Mouse (Mus musculus) layer of hippocampus, adult 11-12 months (tissue): ENCODE measurements around the gene Il23a.
"Not testable (repeated sequence)": the region's sequence is repeated elsewhere in the genome, so short reads cannot be mapped to it uniquely, and the experiment has no call there.

ENCODE experiments used
- DNase-seq: peaks from one replicate; pipeline ENCODE4 v3.0.0; 2022; ENCODE audit warnings: low spot score

The Il23a gene

DNA sequence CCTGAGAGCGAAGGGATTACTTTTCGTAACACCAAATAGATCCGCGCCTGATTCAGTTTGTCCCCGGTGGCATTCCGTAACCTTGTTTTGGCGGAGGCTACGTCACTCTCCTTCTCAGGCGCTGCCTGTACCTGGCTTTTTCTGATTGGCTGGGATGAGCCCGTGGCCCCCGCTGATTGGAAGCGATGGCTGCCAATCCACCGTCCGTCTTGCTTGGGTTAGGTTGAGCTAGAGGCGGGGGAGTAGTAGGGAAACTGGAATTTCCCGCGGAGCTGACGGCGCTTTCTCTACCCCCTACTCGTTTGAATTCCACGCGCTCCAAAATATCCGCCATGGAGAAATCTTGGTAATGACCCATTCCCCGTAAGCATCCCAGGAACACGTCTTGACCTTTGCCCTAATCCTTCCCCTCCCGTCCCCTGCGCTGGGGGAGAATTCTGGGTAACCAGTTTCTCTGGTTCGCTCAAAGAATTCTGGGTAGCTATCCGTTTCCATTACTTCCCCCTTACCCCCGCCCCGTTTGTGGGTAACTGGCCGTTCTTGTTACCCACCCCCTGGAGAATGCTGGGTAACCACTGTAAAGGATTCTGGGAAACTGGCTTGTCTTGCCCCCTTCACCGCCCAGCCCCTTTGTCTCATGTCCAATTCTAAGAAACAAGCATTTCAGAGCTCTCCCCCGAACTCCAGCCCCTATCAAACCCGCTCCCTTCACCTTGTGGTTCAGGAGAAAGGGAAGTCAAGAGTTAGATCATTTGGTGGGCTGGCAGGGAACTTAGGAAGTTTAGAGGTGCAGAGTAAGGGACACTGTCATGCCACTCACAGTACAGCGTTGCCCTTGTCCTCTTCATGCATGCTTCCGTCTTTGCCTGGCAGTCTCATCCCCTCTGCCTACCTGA lies 4.8 kb upstream of the Il23a start, which contains the start of gene Pan2:
Pan2 (plus strand) TSS at position 210 of the 896 bp plus-strand sequence.
- peak; percentile 99 for DNase-seq

DNA sequence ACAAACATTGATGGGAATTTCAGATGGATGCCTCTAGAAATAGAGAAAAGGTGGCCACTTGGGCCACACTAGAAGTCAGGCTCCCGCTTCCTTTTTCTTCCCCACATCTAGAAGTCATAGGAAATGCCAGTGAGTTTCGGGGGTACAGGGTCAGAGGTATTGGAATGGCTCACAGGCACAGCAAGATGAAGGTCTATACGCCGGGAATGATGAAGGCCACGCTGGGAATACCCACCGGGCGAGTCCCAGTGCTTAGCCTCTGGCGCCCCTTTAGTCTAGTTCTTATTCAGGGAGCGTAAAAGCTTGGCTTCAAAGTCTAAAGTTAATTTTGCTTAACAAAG lies 4.2 kb upstream of the Il23a start:
- DNase-seq: no peak

DNA sequence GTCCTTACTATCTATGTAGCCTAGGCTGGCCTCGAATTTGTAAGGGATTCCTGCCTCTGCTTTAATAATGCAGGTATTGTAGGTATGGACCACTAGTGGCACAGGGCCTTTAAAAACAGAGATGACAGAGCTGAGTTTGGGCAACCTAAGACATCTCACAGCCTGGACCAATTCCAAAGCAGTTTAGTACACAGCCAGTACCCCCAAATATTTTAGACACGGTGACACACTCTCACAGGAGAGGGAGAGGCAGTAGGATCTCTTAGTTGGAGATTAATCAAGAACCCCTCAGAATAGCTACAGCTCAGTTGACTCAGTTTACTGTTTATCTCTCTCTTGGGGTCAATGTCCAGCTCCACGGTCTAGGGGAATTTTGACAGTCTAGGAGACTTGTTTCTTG lies 3.8 kb upstream of the Il23a start:
- DNase-seq: no peak

DNA sequence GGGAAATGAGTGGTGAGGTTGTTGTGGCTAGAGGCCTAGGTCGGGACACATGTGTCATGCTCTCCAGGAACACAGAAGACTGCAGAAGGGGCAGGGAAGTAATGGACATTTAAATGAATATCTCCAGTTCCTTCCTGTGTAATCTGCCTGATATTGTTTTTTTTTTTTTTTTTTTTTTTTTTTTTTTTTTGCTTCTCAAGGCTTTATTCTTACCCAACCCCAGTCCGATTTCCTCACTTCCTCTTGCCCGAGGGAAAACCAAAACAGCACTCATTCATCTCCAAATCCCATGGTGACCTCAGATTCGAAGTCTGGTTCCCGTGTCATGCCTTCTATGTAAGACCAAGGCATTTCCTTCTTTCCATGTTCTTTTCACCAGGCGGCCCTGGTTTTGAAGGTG lies 309 bp downstream of the Il23a start:
- DNase-seq: no peak

DNA sequence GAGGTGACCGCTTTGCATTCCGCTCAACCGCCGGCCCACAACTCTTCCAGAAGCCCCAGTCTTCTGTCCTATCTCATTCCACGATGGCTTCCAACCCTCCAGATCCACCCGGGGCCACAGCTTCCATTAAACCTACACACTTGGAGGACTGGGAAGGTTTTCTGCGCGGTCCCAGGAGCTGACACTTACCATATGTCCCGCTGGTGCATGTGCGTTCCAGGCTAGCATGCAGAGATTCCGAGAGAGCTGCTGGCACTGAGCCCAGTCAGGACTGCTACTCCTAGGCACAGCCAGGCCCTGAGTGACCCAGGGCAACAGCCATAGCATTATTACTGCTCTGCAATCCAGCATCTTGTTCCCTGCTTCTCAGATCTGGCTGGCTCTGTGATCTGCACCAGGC lies 930 bp downstream of the Il23a start:
- no peak for DNase-seq

DNA sequence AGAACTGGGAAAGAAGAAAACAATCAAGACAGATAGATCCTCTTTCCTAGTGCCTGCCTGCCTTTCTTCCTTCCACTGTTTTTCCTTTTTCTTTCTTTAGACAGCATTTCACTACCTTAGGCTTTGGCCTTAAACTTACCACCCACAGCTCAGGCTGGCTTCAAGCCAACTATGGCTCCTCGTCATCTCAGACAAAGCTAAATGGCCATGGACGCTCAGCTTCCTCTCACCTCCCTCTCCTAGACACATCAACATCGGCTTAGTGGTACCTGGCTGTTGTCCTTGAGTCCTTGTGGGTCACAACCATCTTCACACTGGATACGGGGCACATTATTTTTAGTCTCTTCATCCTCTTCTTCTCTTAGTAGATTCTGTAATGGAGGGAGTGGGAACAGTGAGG lies 1.3 kb downstream of the Il23a start:
- DNase-seq: no peak

DNA sequence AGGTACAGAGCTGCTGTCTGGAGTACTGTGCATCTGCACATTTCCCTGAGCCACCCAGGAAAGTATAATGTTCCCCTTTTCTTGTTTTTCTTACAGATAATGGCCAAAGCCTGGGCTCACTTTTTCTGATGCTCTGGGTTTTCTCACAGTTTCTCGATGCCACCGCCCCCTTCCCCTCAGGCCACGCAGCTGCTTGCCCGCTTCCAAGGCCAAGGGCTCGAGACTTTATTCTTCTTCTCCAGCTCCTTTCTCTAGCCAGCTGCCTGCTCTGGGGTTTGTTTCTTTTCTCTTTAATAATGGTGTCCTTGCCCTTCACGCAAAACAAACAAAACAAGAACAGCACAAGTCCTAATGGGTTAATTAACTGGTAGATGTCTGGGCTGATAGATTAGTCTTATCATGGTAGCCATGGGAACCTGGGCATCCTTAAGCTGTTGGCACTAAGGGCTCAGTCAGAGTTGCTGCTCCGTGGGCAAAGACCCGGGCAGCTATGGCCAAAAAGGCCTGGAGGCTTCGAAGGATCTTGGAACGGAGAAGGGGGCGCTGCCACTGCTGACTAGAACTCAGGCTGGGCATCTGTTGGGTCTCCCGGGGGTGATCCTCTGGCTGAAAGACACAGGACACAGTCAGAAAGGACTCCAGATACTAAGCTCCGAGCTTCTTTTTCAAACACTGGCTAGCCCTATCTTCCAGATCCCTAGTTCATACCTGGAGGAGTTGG lies 2.0 kb downstream of the Il23a start:
- DNase-seq: no peak

DNA sequence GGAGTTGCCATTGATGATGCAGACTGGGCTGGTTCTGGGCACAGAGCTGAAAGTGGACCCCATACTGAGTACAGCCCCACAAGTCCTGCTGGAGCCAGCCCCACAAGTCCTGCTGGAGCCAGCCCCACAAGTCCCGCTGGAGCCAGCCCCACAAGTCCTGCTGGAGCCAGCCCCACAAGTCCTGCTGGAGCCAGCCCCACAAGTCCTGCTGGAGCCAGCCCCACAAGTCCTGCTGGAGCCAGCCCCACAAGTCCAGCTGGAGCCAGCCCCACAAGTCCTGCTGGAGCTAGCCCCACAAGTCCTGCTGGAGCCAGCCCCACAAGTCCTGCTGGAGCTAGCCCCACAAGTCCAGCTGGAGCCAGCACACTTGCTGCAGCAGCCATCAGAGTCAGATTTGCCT lies 8.0 kb downstream of the Il23a start:
- not testable (repeated sequence) for DNase-seq

DNA sequence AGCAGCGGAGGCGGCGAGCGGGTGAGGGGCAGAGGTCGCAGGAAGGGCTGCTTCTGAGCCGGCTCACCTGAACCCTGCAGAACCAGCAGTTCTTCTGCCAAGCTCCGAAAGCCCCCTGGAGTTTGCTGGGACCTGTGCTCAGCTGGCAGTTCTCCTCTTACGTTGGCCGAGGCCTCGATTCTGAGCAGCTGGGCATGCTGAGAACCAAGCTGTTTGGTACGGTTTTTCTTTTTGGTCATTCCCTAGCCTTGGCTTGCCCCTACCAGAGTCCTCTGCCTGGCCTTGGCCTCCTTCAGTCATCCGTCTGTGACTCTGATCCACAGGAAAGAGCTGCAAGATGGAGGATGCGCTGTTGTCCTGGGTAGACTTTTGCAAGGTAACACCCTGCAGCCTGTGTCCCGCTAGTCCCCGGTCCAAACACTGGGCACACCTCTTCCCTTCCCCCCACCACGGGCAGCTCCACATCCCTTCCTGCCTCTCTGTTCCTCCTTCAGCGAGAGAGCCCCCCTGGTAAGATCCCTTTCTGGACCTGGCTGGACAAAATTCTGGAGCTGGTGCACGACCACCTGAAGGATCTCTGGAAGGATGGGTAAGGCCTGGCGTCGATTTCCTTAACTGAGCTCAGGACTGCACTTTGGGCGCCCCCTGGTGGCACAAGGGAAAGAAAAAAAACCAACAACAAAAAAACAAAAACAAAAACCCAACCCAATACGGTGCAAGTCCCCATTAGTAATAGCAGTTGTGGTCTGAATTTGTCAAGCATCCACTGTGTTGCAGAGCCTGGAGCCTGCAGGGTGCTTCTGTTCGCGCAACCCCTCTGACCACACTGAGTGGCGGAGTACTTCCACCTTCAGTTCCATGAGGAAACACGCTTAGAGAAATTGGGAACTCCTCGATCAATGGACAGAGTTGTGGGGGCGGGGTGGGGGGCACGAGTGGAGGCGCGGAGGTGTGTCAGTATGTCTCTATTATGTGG lies 14.7 kb downstream of the Il23a start:
- peak; percentile 48 for DNase-seq

DNA sequence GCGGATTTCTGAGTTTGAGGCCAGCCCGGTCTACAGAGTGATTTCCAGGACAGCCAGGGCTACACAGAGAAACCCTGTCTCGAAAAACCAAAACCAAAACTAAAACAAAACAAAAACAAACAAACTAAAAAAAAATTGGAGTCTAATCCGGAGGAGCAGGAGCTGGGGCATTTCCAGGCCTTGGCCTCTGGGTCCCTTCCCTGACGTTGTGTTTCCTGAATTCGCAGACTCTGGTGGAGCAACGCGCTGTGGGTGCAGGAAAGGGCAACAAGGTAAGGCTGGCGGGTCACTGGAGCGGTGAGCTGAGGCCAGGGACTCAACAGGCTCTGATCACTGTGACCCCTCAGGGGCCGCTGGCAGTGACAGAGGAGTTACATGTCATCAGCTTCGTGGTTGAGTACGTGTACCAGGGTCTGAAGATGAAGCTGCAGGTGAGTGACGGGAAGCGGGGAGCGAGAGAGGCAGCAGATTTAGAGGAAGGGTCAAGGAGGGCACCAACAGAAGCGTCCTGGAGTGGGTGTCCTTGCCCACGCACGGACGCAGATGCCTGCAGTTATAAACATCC lies 15.6 kb downstream of the Il23a start:
- DNase-seq: no peak

DNA sequence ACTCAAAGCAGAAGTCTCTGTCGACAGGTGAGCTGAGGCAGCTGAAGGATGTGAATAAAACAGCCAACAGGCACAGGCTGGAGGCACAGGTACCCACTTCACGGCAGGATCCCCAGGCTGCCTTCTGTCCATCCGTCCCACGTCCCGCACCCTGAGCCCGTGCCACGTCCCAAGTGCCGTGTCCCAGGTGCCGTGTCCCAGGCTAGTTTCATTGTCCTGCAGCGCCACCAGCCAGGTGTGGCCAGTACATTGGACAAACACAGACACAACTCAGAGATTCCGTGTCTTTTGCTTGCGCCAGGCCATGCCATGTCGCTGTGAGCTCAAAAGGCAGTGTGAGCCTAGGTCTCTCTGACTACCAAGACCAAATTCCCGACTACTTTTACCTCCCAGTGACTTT lies 16.9 kb downstream of the Il23a start:
- no peak for DNase-seq

DNA sequence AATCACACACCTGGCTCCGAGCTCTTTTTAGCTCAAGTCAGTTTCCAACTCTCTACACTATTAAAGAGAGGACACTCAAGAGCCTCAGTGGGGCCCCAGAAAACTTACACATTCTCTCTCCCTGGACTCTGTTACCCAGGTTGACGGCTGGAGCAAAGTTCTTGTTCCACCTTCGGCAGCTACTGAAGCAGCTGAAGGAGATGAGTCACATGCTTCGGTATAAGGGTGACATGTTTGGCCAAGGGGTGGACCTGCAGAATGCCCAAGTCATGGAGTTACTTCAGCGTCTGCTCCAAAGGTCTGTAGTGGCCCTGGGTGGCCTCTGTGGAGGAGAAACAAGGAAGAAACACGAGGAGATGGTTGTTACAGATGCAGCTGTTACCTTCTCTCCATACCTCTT lies 17.6 kb downstream of the Il23a start:
- DNase-seq: no peak

DNA sequence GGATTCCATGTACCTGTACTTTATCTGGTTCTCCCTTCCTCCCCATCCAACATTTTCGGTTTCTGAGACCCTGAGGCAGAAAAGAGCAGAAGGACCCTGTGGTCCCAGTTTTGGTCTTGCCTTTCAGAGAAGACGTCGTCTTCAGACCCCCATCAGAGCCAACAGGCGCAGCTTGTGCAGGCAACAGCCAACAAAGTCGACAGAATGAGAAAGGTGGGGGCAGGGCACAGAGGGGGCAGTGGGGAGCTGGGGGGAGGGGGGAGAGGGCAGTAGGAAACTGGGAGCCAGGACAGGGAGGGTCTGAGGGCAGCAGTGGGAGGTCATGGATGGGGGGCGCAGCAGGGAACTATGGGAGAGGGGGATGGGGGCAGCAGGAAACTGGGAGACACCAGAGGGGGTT lies 20.4 kb downstream of the Il23a start:
- DNase-seq: no peak

DNA sequence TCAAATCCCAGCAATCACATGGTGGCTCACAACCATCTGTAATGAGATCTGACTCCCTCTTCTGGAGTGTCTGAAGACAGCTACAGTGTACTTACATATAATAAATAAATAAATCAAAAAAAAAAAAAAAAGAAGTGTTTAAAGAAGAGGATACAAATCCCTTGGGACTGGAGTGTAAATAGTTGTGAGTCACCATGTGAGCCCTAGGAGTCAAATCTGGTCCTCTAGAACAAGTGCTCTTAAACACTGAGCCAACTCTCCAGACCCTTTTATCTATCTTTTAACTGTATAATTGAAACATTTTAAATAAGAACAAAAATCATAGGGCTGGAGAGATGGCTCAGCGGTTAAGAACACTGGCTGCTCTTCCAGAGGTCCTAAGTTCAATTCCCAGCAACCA lies 23.2 kb downstream of the Il23a start:
- not testable (repeated sequence) for DNase-seq

DNA sequence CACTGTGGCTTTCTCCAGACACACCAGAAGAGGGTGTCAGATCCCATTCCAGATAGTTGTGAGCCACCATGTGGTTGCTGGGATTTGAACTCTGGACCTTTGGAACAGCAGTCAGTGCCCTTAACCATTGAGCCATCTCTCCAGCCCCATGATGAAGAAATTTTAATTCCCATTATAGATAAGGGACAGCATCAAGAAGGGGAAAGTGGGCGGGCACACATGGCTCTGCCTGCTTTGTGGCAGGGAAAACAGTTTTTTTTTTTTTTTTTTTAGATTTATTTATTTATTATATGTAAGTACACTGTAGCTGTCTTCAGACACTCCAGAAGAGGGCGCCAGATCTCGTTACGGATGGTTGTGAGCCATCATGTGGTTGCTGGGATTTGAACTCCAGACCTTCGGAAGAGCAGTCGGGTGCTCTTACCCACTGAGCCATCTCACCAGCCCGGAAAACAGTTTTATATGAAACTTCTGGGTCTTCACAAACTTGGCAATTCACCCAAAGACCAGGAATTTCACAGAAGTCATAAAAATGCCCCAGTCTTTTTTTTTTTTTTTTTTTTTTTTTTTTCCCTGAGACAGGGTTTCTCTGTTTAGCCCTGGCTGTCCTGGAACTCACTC lies 25.6 kb downstream of the Il23a start:
- DNase-seq: not testable (repeated sequence)

DNA sequence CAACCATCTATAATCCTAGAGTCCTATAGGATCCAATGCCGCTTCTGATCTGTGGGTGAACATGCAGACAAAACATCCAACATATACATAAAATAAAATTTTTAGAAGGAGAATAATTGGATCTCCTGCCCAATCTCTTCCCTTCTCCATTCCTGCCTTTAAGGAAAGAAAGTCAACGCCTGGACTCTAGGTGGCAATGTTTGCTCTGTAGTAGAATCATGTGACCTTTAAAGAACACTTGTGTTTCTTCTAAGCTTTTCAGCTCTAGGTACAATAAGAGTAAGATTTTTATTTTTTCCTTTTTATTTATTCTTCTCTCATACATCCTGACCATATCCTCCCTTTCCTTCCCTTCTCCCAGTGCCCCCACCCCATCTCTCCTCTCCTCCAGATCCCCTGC lies 26.7 kb downstream of the Il23a start:
- DNase-seq: no peak

DNA sequence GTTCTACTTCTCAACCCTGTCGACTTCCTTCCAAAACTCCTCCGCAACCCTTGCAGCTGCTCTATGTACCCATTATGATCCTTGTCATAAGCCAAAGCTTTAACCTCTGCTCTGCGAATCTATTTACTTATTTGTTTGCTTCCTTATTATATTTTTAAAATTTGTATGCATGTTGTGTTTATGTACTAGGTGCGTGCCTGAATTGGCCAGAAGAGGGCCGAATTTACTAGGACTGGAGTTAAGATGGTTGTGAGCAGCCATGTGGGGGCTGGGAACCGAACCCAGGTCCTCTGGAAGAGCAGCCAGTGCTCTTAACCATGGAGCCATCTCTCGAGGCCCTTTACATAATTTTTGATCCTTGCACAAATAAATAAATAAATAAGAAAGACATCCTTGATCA lies 27.7 kb downstream of the Il23a start:
- DNase-seq: no peak

DNA sequence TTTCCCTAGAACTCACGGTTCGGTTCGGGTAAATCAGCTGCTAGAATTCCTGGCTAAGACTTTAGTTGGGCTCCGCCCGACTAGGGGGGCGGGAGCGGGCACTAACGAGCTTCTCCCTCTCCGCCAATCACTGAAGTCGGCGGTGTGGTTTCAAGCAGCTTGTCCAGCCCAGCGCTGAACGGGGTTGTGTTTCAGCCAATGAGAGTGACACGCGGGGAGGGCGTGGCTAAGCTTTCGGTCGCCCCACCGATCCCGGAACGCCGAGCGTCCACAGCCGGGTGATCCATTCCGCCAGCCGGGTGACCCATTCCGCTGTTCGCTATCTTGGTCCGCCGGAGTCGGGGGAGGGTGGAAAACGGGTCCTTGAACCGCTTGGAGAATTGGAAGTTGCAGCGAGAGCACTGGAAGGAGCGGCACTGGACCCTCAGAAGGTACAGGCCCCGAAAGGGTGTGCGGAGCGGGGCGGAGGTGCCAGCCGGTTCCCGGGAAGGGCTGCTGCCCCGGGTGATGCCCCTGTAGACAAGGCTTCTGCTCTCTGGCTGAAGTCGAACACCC lies 28.2 kb downstream of the Il23a start, which contains the start of gene Stat2:
Stat2 (plus strand) TSS at position 273 of the 555 bp plus-strand sequence.
- DNase-seq: peak; percentile 97

DNA sequence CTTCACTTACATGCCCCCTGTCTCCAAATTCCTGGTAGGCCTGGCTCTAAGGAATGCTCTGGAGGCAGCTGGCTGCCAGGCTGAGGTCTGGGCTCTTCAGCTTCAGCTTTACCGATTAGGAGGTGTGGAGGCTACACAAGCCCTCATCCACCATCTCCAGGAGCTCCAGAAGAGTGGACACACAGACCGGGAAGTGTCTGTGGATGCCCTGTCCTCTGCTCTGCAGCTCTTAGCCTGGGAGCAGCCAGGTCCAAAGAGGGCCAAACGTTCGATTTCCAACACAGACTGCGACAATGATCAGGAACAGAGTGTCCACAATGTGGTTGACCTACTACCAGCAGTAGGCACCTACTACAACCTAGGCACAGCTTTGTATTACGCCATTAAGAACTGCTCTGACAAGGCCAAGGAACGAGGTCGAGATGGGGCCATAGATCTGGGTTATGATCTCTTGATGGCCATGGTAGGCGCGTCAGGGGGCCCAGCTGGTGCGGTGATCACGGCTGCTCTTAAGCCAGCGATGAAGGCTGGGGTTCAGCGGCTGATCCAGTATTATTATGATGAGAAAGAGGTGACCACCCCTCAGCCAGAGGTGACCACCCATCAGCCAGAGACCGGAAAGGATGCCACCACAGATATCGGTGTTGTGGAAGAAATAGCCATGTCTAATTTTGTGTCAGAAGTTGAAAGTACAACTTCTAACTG lies 29.2 kb downstream of the Il23a start:
- DNase-seq: peak; percentile 11

DNA sequence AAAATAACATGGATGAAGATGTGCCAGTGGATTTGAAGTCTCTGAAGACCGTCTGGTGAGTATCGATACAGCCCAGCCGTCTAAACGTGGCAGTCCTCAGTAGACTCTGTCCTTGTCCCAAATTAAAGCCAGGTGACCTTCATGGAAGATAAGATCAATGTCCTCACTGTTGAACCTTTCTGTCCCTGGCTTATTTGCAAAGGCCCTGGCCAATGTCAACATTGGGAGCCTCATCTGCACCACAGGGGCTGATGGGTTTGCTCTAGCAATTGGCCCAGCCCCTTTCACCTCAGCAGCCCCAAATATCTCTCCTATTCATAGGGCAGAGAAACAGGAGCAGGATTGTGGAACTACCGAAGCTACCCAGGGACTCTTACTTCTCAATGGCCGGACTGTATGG lies 30.2 kb downstream of the Il23a start, which contains the start of gene Apof:
Apof (plus strand) TSS at position 301 of the 400 bp plus-strand sequence.
- DNase-seq: no peak
